Mouse (Mus musculus) liver, embryonic 14.5 days (tissue): Measurements from ENCODE around the gene Cyp2a5.
"Not testable (repeated sequence)": the region's sequence is repeated elsewhere in the genome, so short reads cannot be mapped to it uniquely, and the experiment has no call there.

Experiments
- CTCF ChIP-seq: IDR thresholded peaks from 2 replicates; pipeline ENCODE4 v1.5.1; 2016; ENCODE audit warnings: antibody characterized with exemption, low read depth, control low read depth
- EP300 ChIP-seq: IDR thresholded peaks from 2 replicates; pipeline ENCODE4 v1.6.1; 2016; ENCODE audit warnings: antibody characterized with exemption, low read depth

DNA sequence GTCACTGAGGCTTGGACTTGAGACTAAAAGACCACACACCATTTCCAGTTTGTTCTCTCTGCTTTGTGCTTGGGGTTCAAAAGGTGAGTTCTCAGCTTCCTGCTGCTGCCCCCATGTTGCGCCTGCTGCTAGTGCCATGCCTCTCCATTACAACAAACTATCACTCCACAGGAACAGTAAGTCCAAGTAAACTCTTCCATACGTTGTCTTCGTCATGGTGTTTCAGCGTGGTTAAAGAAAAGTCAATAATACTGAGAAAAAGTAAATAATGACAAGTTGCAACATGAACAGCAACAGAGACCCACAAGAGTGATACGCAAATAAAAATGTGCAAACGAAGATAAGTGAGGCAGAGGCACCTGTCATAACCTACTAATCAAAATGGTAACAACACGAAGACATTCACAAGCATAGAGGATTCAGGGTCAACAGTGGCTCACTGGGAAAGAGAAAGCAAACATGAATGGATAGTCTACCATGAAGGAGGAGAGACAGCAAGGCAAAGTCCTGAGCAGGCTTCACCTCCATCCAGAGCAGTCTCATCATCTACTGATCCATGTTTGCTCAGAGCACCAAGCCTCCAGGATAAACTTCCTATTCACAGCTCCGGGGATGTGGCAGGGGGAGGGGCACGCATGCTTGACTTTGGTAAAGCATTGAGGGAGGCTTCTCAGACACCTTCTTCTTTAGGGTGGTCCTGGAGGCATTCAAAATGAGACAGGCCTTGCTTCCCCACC is 3.4 kb upstream of the Cyp2a5 start:
- TF ChIP-seq EP300, CTCF: not testable (repeated sequence)
